Mouse (Mus musculus): ENCODE data around the gene Rplp0. TPM values are rescaled to one million over a fixed set of nuclear protein-coding genes. Genes with fewer than 3 reads are reported as not detected.
"Not testable (repeated sequence)": the region's sequence is repeated elsewhere in the genome, so short reads cannot be mapped to it uniquely, and the experiment has no call there.

Rplp0 gene
- total RNA-seq, 2 experiments from 2014 or later, result 650 to 668 TPM

- intact Hi-C loops (cut with DNase I); DNase-seq: not testable (repeated sequence)
Observed at GRCm38 (mm10) chr5:115577686-115578085, 18.4 kb downstream of the Rplp0 start.

GRCm38 (mm10) chr5:115578922-115579321 is 19.7 kb downstream of the Rplp0 start:
- intact Hi-C loops (cut with DNase I), result no loop called here
- DNase-seq, result no peak

- no peak for DNase-seq
- intact Hi-C loops (cut with DNase I), result no loop called here
Observed at GRCm38 (mm10) chr5:115579363-115579762, 20.1 kb downstream of the Rplp0 start.

GRCm38 (mm10) chr5:115580229-115581001 is 21.1 kb downstream of the Rplp0 start:
- intact Hi-C loops (cut with DNase I), result no loop called here
- no peak for DNase-seq

- intact Hi-C loops (cut with DNase I), result no loop called here
- DNase-seq, result no peak
Observed at GRCm38 (mm10) chr5:115581662-115582061, 22.4 kb downstream of the Rplp0 start.

GRCm38 (mm10) chr5:115585616-115586015 is 26.3 kb downstream of the Rplp0 start:
- no peak for DNase-seq
- intact Hi-C loops (cut with DNase I), result no loop called here

GRCm38 (mm10) chr5:115586166-115586565 is 26.9 kb downstream of the Rplp0 start:
- DNase-seq, result no peak
- intact Hi-C loops (cut with DNase I), result no loop called here

- intact Hi-C loops (cut with DNase I), result no loop called here
- no peak for DNase-seq
Observed at GRCm38 (mm10) chr5:115586780-115587179, 27.5 kb downstream of the Rplp0 start.

- intact Hi-C loops (cut with DNase I), result no loop called here
Observed at GRCm38 (mm10) chr5:115591028-115591427, 31.8 kb downstream of the Rplp0 start.

GRCm38 (mm10) chr5:115591506-115591905 is 32.2 kb downstream of the Rplp0 start:
- no peak for DNase-seq
- intact Hi-C loops (cut with DNase I), result no loop called here

More at GRCm38 (mm10) chr5:115591028-115591427, 31.8 kb downstream of the Rplp0 start:
- DNase-seq, result no peak

- no peak for DNase-seq
- intact Hi-C loops (cut with DNase I), result no loop called here
Observed at GRCm38 (mm10) chr5:115603561-115603960, 44.3 kb downstream of the Rplp0 start.

- no peak for DNase-seq
- intact Hi-C loops (cut with DNase I), result no loop called here
Observed at GRCm38 (mm10) chr5:115611566-115611965, 52.3 kb downstream of the Rplp0 start.

Small RNA genes lying within 50 kb of the gene (microRNA-seq; reads per million reads assigned to microRNA genes)
- 0 reads per million in 2 experiments for gene Mir7029 (ENCODE audit: borderline number of aligned reads in 2 of 2)

Other genes starting within 250 kb of the Rplp0 start
- 10 to 100 TPM; 16.0 to 18.1 TPM for gene Srsf9, start 232.3 kb upstream of the Rplp0 start, total RNA-seq (2021)
- 10 to 100 TPM; 17.6 to 18.6 TPM for gene Gatc, start 218.3 kb upstream of the Rplp0 start, total RNA-seq (2021)
- gene Triap1, start 218.2 kb upstream of the Rplp0 start, total RNA-seq (2021), result 10 to 100 TPM; 22.8 to 27.6 TPM
- gene Cox6a1, start 210.5 kb upstream of the Rplp0 start, total RNA-seq (2021), result 100 to 1,000 TPM; 253 to 261 TPM
- gene Msi1, start 129.9 kb upstream of the Rplp0 start, total RNA-seq (2021), result 1 to 10 TPM in 1 of 2 experiments, under 1 TPM in 1; 0.92 to 1.2 TPM
- not detected for gene Pla2g1b, start 93.2 kb upstream of the Rplp0 start, total RNA-seq (2021)
- 10 to 100 TPM; 17.9 to 18.1 TPM for gene Sirt4, start 74.7 kb upstream of the Rplp0 start, total RNA-seq (2021)
- 10 to 100 TPM; 36.2 to 37.9 TPM for gene Pxn, start 52.8 kb upstream of the Rplp0 start, total RNA-seq (2021)
- gene Gcn1l1, start 5.8 kb downstream of the Rplp0 start, total RNA-seq (2021), result 10 to 100 TPM; 43.1 to 49.5 TPM
- 10 to 100 TPM; 43.1 to 46.3 TPM for gene Rab35, start 72.4 kb downstream of the Rplp0 start, total RNA-seq (2021)
- 1 to 10 TPM; 6.7 to 8.9 TPM for gene Bicdl1, start 172.2 kb downstream of the Rplp0 start, total RNA-seq (2021)

Data from heart, postnatal 36 days (tissue).